Mouse (Mus musculus) intestine, postnatal 0 days (tissue): Measurements from ENCODE around the gene Apof. TPM values are rescaled to one million over a fixed set of nuclear protein-coding genes. Genes with fewer than 3 reads are reported as not detected.
A peak's percentile ranks its signal among the peaks of the same experiment; 100 is the strongest.

Experiments
- ATAC-seq: fragments of 200-750 bp; cut with Nextera tagmentation; 2 replicates; pipeline ENCODE4 v1.8.0; 2017; ENCODE audit warnings: mild to moderate bottlenecking, moderate TSS enrichment, moderate library complexity
- H3K27ac ChIP-seq: fragments of 300-500 bp; sonication (generic); 2 replicates; pipeline ENCODE4 v1.5.1; 2014; ENCODE audit warnings: mild to moderate bottlenecking, low read depth, low read length, moderate library complexity
- H3K27me3 ChIP-seq: fragments of 300-500 bp; sonication (generic); replicated peaks from 2 replicates; pipeline ENCODE4 v1.6.1; 2014; ENCODE audit warnings: low read length, mixed read lengths; ENCODE audit not compliant: control insufficient read depth, insufficient read depth
- H3K36me3 ChIP-seq: fragments of 300-500 bp; sonication (generic); 2 replicates; pipeline ENCODE4 v1.6.1; 2014; ENCODE audit warnings: mild to moderate bottlenecking, moderate library complexity; ENCODE audit not compliant: control insufficient read depth, insufficient read depth
- H3K4me1 ChIP-seq: fragments of 300-500 bp; sonication (generic); replicated peaks from 2 replicates; pipeline ENCODE4 v1.6.1; 2014; ENCODE audit warnings: antibody characterized with exemption, low read length, mixed read lengths; ENCODE audit not compliant: control insufficient read depth, insufficient read depth
- H3K4me2 ChIP-seq: fragments of 300-500 bp; sonication (generic); replicated peaks from 2 replicates; pipeline ENCODE4 v1.6.1; 2014; ENCODE audit warnings: low read depth, mild to moderate bottlenecking, moderate library complexity
- H3K4me3 ChIP-seq: fragments of 300-500 bp; sonication (generic); 2 replicates; pipeline ENCODE4 v1.5.1; 2014; ENCODE audit warnings: low read depth, low read length
- H3K9ac ChIP-seq: fragments of 300-500 bp; sonication (generic); 2 replicates; pipeline ENCODE4 v1.6.1; 2014; ENCODE audit warnings: mild to moderate bottlenecking, low read depth, low read length
- H3K9me3 ChIP-seq: fragments of 300-500 bp; sonication (generic); 2 replicates; pipeline ENCODE4 v1.6.1; 2016; ENCODE audit warnings: mixed run types; ENCODE audit not compliant: control insufficient read depth
- CTCF ChIP-seq: sonication (generic); IDR thresholded peaks from 2 replicates; pipeline ENCODE4 v1.5.1; 2016; ENCODE audit warnings: low read depth, mild to moderate bottlenecking, control low read depth, antibody characterized with exemption, moderate library complexity
- WGBS: fragments of 180-500 bp; shearing (Covaris S2); extraction: QIAGEN DNeasy Blood & Tissue Kit; methylation state at CpG from one replicate; pipeline ENCODE4 v1.1.7; 2014; 5-methylcytosine and 5-hydroxymethylcytosine counted together
- polyA plus RNA-seq: library from polyadenylated mRNA; unstranded; fragments of >200 nt; fragmentation: Nextera tagmentation; extraction: Ambion mirVana; gene quantifications from 2 replicates; pipeline ENCODE4 v1.2.1, GENCODE M21; 2015

Gene Apof
- polyA plus RNA-seq, 1 experiment from 2014 or later = 0.12 TPM

DNA sequence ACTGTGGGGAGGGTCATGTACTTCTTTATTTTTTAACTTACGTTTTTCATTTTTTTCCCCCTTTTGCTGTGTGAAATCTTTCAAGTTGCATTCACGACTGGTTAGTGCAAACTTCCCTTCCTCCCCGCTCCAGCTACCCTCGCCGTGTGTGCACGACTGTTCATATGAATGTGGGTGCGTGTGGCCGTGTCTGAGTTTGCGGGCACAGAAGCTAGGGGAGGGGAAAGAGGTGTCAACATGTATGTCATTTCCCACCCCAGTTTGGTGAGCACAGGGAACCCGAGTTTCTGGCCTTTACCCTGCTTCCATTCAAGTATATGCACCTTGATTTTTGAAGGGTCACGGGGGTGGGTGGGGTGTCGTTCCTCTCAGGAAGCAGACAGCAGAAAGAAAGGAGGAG lies 37.9 kb upstream of the Apof start:
- no peaks in the 10 kb centered on the region for H3K27me3 ChIP-seq
- H3K4me2 ChIP-seq = no peak overlapping the region
- H3K27ac ChIP-seq = no peak overlapping the region
- H3K9ac ChIP-seq = no peak overlapping the region
- H3K9me3 ChIP-seq = no peaks in the 10 kb centered on the region
- no peaks in the 10 kb centered on the region for H3K36me3 ChIP-seq
- no peak for TF ChIP-seq CTCF
- no peak overlapping the region for H3K4me3 ChIP-seq
- ATAC-seq = no peak
- WGBS = 78% methylated on average over 12 of the region's 12 CpGs
- H3K4me1 ChIP-seq = no peaks in the 10 kb centered on the region

DNA sequence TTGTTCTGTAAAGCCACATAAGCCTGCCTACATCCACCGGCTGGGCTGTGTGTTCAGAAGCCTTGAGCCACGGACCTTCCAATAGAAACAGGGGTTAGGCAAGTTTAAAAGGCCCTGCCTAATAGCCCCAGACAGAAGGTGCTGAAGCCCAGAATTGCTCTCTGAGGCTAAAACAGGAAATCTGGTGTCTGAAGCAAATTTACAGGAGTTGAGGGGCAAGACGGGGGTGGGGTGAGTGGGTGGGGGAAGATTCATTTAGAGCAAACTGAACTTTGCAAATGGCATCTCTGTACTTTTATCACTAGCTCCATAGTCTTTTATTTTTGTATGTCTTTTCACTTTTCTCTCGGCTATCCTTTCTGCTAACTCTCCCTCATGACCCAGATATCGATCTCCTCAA lies 37.3 kb upstream of the Apof start:
- Histone ChIP-seq H3K36me3 (no peaks in the 10 kb centered on the region), H3K27me3 (no peaks in the 10 kb centered on the region), H3K27ac (peak overlapping the region; percentile 79; the same call in 1 of the 2 replicates), H3K4me3 (peak overlapping the region; percentile 86), H3K9me3 (no peaks in the 10 kb centered on the region), H3K9ac (0 out of 2 replicates have a peak overlapping the region, but pooled peaks have one; percentile 67), H3K4me2 (peak overlapping the region; percentile 95), H3K4me1 (no peaks in the 10 kb centered on the region)
- ATAC-seq = no peak
- 9% methylated on average over 5 of the region's 5 CpGs for WGBS
- no peak for TF ChIP-seq CTCF

DNA sequence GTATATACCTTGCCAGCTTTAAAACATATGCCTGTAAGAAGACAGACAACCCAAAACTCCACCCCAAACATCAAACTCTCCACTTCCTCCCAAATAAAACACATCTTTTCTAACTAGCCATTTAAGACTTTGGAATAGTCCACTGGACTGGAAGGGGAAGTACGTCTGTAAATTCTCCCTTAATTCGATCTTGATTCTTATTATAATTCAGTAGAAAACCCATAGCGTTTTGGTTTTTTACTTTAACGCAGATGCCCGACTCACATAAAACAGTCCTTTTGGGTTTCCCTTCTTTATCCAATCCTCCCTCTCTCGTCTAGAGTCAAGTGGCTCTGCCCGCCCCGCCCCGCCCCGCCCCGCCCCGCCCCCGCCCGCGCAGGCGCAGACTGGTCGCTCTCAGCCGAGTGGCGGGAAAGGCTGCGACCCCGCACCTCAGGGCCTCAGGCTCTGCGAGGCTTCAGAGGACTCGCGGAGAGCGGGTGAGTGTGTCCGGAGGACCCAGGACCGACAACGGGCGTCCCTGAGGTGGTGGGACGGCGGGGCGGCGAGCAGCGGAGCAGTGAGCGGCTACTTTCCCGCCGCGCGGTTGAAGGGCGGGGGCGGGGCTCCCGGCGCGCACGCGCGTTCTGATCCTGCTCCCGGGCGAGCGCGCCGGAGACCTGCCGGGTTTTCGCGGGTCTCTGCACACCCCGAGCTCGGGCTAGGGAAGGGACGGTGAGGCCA lies 36.6 kb upstream of the Apof start, which contains the start of gene Timeless:
Timeless (plus strand) TSS at position 369 of the 723 bp plus-strand sequence.
- Histone ChIP-seq H3K4me3 (peak within 1 kb of the TSS; percentile 86), H3K36me3 (no peaks in the 10 kb centered on the region), H3K9me3 (no peaks in the 10 kb centered on the region), H3K4me1 (no peaks in the 10 kb centered on the region), H3K9ac (peak within 1 kb of the TSS; percentile 67), H3K27ac (peak within 1 kb of the TSS; percentile 79), H3K27me3 (no peaks in the 10 kb centered on the region), H3K4me2 (peak within 1 kb of the TSS; percentile 95)
- under 1% methylated on average over 58 of the region's 58 CpGs for WGBS
- peak; percentile 89 for ATAC-seq
- no peak for TF ChIP-seq CTCF

DNA sequence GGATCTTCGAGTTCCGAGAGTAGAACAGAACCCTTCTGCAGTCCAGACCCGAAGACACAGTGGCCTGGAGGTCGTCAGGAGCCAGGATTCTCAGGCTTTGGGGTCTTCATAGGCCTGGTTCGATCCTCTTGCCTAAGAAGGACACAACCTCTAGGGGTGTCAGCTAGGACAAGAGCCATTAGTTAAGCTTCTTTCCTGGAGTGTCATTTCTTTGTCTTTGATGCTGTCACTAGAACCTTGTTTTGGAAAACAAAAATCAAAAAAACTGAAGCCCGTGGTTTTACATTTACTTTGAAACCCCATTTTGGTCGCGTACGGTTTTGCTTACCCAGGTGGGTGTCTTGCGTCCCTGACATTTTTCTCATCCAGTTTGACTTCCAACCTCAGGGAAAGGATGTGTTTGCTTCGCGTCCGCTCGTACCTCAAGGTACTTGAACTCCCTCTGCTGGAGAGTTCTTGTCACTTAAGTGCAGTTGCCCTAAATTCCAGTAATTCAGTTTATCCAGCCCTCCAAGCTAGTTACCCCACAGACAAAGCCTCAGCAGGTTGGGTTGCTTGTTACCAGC lies 36.0 kb upstream of the Apof start:
- peak; percentile 59 for ATAC-seq
- peak overlapping the region; percentile 67 for H3K9ac ChIP-seq
- no peaks in the 10 kb centered on the region for H3K9me3 ChIP-seq
- no peaks in the 10 kb centered on the region for H3K27me3 ChIP-seq
- no peaks in the 10 kb centered on the region for H3K36me3 ChIP-seq
- peak overlapping the region; percentile 95 for H3K4me2 ChIP-seq
- H3K4me3 ChIP-seq = peak overlapping the region; percentile 86
- TF ChIP-seq CTCF = peak; percentile 89
- WGBS = under 1% methylated on average over 14 of the region's 14 CpGs
- H3K4me1 ChIP-seq = no peaks in the 10 kb centered on the region
- H3K27ac ChIP-seq = peak overlapping the region; percentile 79

DNA sequence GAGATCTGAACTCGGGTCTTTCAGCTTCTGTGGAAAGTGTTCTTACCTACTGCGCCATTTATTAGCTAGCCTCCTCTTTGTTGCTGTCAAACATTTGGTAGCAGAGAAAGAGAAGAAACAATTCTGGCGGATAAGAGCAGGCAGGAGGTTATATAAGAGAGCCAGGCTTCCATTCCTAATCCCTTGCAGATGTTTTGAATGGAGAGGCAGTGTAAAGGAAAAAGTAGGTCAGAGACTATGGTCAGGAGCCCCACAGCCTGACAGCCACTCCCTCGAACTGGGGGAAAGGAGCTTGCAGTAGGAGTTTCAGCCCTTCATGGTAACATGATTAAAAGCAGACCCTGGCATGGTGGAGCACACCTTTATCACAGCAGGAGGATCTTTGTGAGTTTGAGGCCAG lies 32.1 kb upstream of the Apof start:
- Histone ChIP-seq H3K9me3 (no peaks in the 10 kb centered on the region), H3K27me3 (no peaks in the 10 kb centered on the region), H3K4me2 (no peak overlapping the region), H3K9ac (no peak overlapping the region), H3K27ac (no peak overlapping the region), H3K4me3 (no peak overlapping the region), H3K4me1 (no peaks in the 10 kb centered on the region), H3K36me3 (no peaks in the 10 kb centered on the region; the same call in 1 of the 2 replicates)
- WGBS = 70% methylated on average over 4 of the region's 4 CpGs
- no peak for TF ChIP-seq CTCF
- ATAC-seq = no peak

DNA sequence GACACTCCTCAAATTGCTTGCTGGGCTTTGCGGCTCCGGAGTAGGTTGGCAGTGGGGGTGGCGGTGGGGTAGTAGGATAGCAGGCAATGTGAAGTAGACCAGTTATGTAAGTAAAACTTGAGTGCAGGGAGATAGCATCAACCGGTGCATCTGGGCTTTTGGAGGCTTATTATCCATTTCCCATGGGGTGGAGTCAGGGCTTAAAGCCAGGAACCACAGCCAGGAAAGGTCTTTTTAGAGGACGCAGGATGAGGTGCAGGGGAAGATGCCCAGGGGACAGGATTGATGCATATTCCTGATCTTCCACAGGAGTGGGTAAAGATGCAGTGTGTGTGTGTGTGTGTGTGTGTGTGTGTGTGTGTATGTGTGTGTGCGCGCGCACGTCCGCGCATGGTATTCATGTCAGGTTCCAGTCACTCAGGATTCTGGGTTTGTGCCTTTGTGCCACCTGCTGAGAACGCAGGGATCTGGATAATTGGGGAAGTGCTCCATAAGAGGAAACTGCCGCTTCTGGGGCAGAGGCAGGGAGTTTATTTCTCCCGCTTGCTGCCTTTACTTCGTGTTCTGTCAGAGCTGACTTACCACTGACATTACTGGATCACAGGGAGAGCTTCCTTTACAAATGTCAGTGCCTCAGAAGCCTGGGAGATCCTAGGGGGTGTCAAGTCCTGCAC lies 30.5 kb upstream of the Apof start:
- ATAC-seq = no peak

More for the DNA sequence above, 30.5 kb upstream of the Apof start:
- Histone ChIP-seq H3K36me3 (no peaks in the 10 kb centered on the region; the same call in 1 of the 2 replicates), H3K4me3 (no peak overlapping the region), H3K9ac (no peak overlapping the region), H3K27ac (no peak overlapping the region), H3K27me3 (no peaks in the 10 kb centered on the region), H3K4me1 (no peaks in the 10 kb centered on the region), H3K9me3 (no peaks in the 10 kb centered on the region), H3K4me2 (no peak overlapping the region)
- WGBS = 82% methylated on average over 15 of the region's 15 CpGs
- no peak for TF ChIP-seq CTCF
